Mouse (Mus musculus): ENCODE measurements around the gene Dek.

Dek gene

GRCm38 (mm10) chr13:47105711-47106579 lies at the start of gene Dek:
Gene Dek (minus strand): TSS chr13:47106201.
- DNase-seq: peak; percentile 89

- DNase-seq: no peak
Measured at GRCm38 (mm10) chr13:47154866-47155265, 48.9 kb upstream of the Dek start.

- DNase-seq: no peak
Measured at GRCm38 (mm10) chr13:47153206-47153605, 47.2 kb upstream of the Dek start.

GRCm38 (mm10) chr13:47152390-47152789 lies 46.4 kb upstream of the Dek start:
- DNase-seq: peak; percentile 65

- peak; percentile 60 for DNase-seq
Measured at GRCm38 (mm10) chr13:47151060-47151459, 45.1 kb upstream of the Dek start.

- DNase-seq: no peak
Measured at GRCm38 (mm10) chr13:47149993-47150392, 44.0 kb upstream of the Dek start.

GRCm38 (mm10) chr13:47148573-47148972 lies 42.6 kb upstream of the Dek start:
- DNase-seq: no peak

GRCm38 (mm10) chr13:47146388-47146787 lies 40.4 kb upstream of the Dek start:
- DNase-seq: no peak

GRCm38 (mm10) chr13:47145939-47146338 lies 39.9 kb upstream of the Dek start:
- DNase-seq: no peak

GRCm38 (mm10) chr13:47142764-47143163 lies 36.8 kb upstream of the Dek start:
- no peak for DNase-seq

GRCm38 (mm10) chr13:47135741-47136140 lies 29.7 kb upstream of the Dek start:
- DNase-seq: no peak

- no peak for DNase-seq
Measured at GRCm38 (mm10) chr13:47134836-47135235, 28.8 kb upstream of the Dek start.

GRCm38 (mm10) chr13:47133058-47133457 lies 27.1 kb upstream of the Dek start:
- no peak for DNase-seq

GRCm38 (mm10) chr13:47129090-47129489 lies 23.1 kb upstream of the Dek start:
- no peak for DNase-seq

GRCm38 (mm10) chr13:47125595-47125994 lies 19.6 kb upstream of the Dek start:
- no peak for DNase-seq

GRCm38 (mm10) chr13:47124986-47125385 lies 19.0 kb upstream of the Dek start:
- no peak for DNase-seq

GRCm38 (mm10) chr13:47124449-47124848 lies 18.4 kb upstream of the Dek start:
- DNase-seq: no peak

GRCm38 (mm10) chr13:47122537-47123430 lies 16.8 kb upstream of the Dek start, which contains the start of gene Rnf144b:
Gene Rnf144b (plus strand): TSS chr13:47122656.
- peak; percentile 56 for DNase-seq

GRCm38 (mm10) chr13:47121333-47121889 lies 15.4 kb upstream of the Dek start:
- no peak for DNase-seq

GRCm38 (mm10) chr13:47116000-47116399 lies 10.0 kb upstream of the Dek start:
- DNase-seq: no peak

- no peak for DNase-seq
Measured at GRCm38 (mm10) chr13:47112924-47113323, 6.9 kb upstream of the Dek start.

GRCm38 (mm10) chr13:47112056-47112455 lies 6.1 kb upstream of the Dek start:
- no peak for DNase-seq

- no peak for DNase-seq
Measured at GRCm38 (mm10) chr13:47111185-47111584, 5.2 kb upstream of the Dek start.
